Mouse (Mus musculus): ENCODE results near the gene Klk6.

Gene Klk6

GRCm38 (mm10) chr7:43824199-43824598 is at the start of gene Klk6:
Gene Klk6 (plus strand): TSS chr7:43824499.
- no peak for DNase-seq (ENCODE audit: low spot score)

- peak; percentile 8 for DNase-seq (ENCODE audit: low spot score)
These were observed 49.5 kb upstream of the Klk6 start for GRCm38 (mm10) chr7:43774802-43775201.

- DNase-seq (ENCODE audit: low spot score): no peak
These were observed 48.8 kb upstream of the Klk6 start for GRCm38 (mm10) chr7:43775311-43776057.

- no peak for DNase-seq (ENCODE audit: low spot score)
These were observed 47.8 kb upstream of the Klk6 start for GRCm38 (mm10) chr7:43776506-43776905.

- DNase-seq (ENCODE audit: low spot score): no peak
These were observed 46.9 kb upstream of the Klk6 start for GRCm38 (mm10) chr7:43777423-43777822.

- no peak for DNase-seq (ENCODE audit: low spot score)
These were observed 45.9 kb upstream of the Klk6 start for GRCm38 (mm10) chr7:43778176-43778970.

GRCm38 (mm10) chr7:43780241-43780640 is 44.1 kb upstream of the Klk6 start:
- no peak for DNase-seq (ENCODE audit: low spot score)

GRCm38 (mm10) chr7:43780746-43781145 is 43.6 kb upstream of the Klk6 start, which contains the start of gene Klk10:
Gene Klk10 (plus strand): TSS chr7:43781035.
- no peak for DNase-seq (ENCODE audit: low spot score)

GRCm38 (mm10) chr7:43781541-43781940 is 42.8 kb upstream of the Klk6 start:
- no peak for DNase-seq (ENCODE audit: low spot score)

- peak; percentile 18 for DNase-seq (ENCODE audit: low spot score)
These were observed 41.7 kb upstream of the Klk6 start for GRCm38 (mm10) chr7:43782275-43783265.

GRCm38 (mm10) chr7:43785286-43785685 is 39.0 kb upstream of the Klk6 start:
- DNase-seq (ENCODE audit: low spot score): peak; percentile 78

- no peak for DNase-seq (ENCODE audit: low spot score)
These were observed 36.2 kb upstream of the Klk6 start for GRCm38 (mm10) chr7:43788096-43788495.

- no peak for DNase-seq (ENCODE audit: low spot score)
These were observed 35.0 kb upstream of the Klk6 start for GRCm38 (mm10) chr7:43789295-43789694.

GRCm38 (mm10) chr7:43791591-43791990 is 32.7 kb upstream of the Klk6 start, which contains the start of gene Klk9:
Gene Klk9 (plus strand): TSS chr7:43791891.
- no peak for DNase-seq (ENCODE audit: low spot score)

GRCm38 (mm10) chr7:43796355-43796754 is 27.9 kb upstream of the Klk6 start:
- DNase-seq (ENCODE audit: low spot score): no peak

- DNase-seq (ENCODE audit: low spot score): no peak
These were observed 26.9 kb upstream of the Klk6 start, which contains the start of gene Klk8 for GRCm38 (mm10) chr7:43797333-43797769. Gene Klk8 (plus strand): TSS chr7:43797577.

- DNase-seq (ENCODE audit: low spot score): no peak
These were observed 26.3 kb upstream of the Klk6 start for GRCm38 (mm10) chr7:43797844-43798462.

- DNase-seq (ENCODE audit: low spot score): no peak
These were observed 24.4 kb upstream of the Klk6 start for GRCm38 (mm10) chr7:43799876-43800275.

GRCm38 (mm10) chr7:43810994-43811393 is 13.3 kb upstream of the Klk6 start, which contains the start of gene Klk7:
Gene Klk7 (plus strand): TSS chr7:43811294.
- DNase-seq (ENCODE audit: low spot score): no peak

- no peak for DNase-seq (ENCODE audit: low spot score)
These were observed 9.1 kb upstream of the Klk6 start for GRCm38 (mm10) chr7:43815211-43815610.

GRCm38 (mm10) chr7:43816746-43817145 is 7.6 kb upstream of the Klk6 start:
- DNase-seq (ENCODE audit: low spot score): no peak

All from adipocyte (in vitro differentiated cells).